Mouse (Mus musculus): ENCODE measurements at regions not wholly inside any gene's neighbourhood (a gene's known extent, or its start where the extent isn't known, plus 50 kb on each side); places are given as distances from the start of the nearest gene placed in this dataset.

DNA sequence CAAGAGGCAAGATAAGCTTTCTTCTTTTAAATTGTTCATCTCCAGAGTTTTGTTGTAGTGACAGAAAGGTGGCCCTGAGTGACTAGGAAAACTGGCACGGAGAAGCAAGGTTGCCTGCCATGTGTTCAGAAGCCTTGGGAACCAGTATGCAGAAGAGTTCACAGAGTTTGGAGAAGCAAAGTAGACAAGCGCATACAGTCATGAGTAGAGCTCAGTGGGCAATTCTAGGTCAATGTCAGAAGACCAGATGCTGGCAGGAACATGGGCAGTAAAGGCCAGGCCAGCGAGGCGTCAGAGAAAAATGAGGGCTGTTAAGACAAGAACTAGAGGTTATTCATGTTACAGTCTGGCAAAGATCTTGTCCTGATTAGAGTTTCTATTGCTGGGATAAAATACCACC, 172.7 kb downstream of the Tmem17 start:
- in situ Hi-C loops (cut with MseI, MboI): no loop called here

DNA sequence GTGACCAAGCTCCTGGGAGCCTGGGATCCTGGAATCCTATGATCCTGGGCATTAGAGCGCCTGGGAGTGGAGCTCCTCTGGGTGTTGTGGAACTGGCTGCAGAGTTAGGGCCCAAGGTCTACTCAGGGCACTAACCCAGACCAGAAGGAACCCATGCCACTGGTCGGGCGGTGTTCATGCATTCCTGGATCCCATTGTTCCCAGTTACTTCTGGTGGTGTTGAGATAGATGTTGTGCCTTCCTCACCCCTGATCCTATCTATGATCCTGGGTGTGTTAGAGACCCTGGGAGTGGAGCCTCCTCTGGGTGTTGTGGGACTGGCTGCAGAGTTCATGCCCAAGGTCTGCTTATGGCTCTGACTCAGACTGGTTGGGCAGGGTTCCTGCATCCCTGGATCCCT, 169.9 kb downstream of the B3gnt2 start:
- in situ Hi-C loops (cut with MseI, MboI): no loop called here

DNA sequence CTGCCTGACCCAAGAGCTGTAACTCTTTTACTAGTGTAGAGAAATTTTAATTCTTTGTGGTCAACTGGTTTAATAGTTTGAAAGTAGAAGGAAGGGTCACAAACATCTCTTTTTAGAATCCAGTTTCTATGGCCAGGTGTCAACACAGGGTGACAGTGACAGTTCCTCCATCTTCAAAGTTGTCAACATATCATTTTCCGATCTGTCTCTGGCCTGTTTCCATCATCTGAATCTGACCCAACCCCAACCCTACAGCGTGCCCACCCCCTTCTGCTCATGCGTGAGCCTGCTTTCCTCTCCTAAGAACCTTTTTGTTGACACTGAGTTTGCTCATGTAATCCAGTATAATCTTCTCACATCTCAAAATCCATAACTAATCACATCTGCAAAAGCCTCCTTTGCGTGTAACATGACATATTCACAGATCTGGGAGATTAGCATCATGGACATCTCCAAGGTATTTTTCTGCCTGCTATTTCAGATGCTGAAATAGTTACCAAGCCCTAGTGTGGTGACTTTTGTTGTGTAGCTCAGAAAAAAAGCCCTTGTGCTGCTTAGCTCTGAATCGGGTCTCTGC, 168.4 kb downstream of the B3gnt2 start:
- in situ Hi-C loops (cut with MseI, MboI): no loop called here

DNA sequence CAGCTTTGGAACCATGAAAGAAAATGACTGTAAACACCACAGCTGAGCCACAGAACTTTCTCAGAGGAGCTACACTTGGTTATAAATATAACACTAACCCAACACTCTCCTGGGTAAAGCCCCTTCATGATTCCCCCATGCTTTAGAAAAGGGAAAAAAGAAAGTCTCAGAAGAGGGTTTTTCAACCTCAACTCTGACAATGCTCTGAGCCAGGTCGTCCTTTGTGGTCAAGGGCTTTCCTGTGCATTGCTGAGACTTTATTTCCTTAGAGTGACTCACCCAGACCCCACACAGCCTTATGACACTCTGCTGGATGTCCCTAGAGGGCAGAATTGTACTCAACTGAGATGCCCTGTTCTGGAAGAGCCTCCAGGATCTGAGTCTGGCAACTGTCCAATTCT, 167.8 kb downstream of the B3gnt2 start:
- in situ Hi-C loops (cut with MseI, MboI): no loop called here

DNA sequence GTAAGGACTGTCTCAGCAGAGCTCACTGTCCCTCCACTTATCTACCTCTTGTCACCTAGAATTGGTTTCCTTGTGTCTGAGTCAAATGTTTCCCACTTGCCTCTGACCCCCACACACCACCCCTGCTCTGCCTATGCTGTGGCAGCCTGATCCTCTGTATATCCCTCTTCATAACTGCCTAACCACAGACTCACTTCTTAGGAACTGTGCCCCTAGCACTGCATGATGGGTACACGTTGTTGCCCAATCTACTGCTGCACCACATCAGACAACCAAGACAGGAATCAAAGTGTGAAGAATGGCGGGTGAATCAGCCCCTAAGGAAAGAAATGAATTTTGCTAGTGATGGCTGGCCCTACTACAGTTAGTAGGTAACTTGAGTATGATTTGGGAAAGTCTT, 167.4 kb downstream of the B3gnt2 start:
- in situ Hi-C loops (cut with MseI, MboI): no loop called here

DNA sequence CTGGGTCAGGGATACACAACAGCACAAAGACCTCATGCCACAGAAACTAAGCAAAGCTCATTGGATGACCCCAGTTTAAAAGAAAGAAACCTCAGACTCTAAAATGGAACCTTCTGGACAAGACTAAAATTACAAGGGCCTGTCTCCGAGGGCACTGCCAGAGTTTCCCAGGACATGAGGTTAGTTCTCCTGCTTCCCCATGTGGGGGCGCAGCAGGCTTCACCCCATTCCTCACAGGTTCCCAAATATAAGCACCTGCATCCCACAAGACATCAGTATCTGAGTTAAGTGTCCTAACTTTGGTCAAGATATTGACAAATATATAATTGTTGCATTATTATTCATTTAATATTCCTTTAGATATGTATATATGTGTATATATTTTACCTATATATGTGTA, 166.8 kb downstream of the B3gnt2 start:
- in situ Hi-C loops (cut with MseI, MboI): no loop called here

DNA sequence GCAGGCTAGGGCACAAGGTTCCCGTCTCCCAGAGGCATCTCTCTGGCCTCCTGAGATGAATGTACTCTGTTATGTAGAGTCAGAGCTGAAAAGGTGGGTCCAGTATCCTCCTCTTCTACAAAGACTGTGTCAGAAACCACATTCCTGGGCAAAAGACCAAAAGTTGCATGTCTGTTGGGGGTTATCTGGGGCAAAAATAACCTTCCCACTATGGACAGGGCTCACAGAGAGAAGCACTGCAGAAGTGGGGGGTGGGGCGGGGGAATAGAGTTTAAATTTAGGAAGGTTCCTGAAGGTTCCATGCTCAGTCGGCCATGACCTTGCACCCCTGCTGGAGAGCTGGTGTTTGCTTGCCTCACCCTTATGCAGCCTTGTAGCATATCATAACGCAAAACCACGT, 165.9 kb downstream of the B3gnt2 start:
- in situ Hi-C loops (cut with MseI, MboI): no loop called here

DNA sequence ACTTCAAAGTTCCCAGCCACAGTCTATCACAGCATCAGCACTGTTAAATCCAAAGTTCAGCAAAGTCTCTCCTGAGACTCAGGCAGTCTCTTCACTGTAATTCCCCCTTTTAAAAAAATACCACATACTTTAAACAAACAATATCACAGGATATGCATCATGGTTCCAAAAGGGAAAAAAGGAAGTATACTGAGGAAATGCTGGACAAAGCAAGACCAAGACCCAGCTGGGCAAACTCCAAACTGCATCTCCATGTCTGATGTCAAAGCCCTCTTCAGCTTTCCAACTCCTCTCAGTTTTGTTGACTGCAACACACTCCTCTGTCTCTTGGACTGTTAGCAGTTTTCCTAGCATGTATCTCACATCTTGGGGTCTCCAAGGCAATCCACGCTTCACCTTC, 165.5 kb downstream of the B3gnt2 start:
- in situ Hi-C loops (cut with MseI, MboI): no loop called here

DNA sequence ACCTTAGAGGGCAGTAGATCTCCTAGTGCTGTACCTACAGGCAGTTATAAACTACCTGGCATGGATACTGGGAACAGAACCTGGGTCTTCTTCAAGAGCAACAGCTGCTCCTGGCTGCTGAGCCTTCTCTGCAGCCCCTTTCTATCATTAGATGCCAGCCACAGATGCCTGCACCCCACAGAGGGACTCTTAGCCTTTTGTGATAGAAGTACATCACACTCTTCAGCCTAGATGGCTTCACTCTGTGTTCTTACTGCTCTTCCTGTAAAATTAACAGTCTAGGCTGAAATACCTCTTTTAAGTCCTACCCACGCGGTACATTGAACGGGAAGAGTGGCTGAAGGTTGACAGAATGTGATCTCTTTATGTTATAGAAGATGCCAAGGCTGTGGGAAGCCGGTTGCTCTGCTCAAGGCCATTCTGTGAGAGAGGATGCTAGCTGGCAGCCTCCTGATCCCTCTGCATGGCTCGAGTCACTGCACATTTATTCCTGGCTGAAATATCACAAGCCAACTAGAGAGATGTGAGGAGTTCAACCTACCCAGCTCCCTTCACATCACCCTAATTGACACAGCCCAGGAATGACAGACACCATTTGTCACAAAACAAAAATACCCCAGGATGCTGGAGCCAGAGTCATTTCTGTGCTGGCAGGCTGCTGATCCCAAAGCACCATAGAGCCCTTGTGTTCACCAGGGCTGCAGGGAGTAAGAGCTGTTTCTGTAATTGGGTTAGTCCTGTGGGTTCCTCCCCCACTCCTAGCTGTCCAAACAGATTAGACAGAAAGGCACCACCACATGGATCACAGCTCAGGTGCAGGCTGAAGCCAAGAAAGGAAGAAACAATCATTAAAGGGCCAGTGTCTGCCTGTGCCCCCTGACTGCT, 162.5 kb downstream of the B3gnt2 start:
- in situ Hi-C loops (cut with MseI, MboI): no loop called here

DNA sequence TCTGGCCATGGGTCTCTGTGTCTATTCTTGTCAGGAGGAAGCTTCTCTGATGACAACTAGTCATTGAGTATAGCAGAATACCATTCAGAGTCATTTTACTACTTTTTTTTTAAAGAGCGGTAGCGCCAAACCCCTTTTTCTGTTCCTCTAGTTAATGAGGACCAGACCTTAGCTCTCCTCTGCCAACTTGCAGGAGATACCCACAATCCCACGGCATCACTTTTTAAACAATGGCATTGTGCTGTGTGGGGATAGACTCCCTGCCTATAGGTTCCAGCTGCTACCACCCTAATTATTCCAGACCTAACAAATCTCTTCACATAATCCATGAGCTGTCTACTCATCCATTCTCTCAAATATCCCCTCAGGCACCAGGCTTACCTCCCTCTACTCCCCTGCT, 154.7 kb downstream of the B3gnt2 start:
- in situ Hi-C loops (cut with MseI, MboI): no loop called here
